Mouse (Mus musculus) bone marrow, adult 2 months (tissue): Measurements from ENCODE around the gene Eif2a. TPM values are rescaled to one million over a fixed set of nuclear protein-coding genes. Genes with fewer than 3 reads are reported as not detected.
"Not testable (repeated sequence)": the region's sequence is repeated elsewhere in the genome, so short reads cannot be mapped to it uniquely, and the experiment has no call there.

Experiments used
- H3K27ac ChIP-seq: fragments of 200-500 bp; 2 replicates; pipeline ENCODE4 v1.5.1; 2012; ENCODE audit warnings: low read depth, mild to moderate bottlenecking, control low read depth, inconsistent platforms, low read length; ENCODE audit not compliant: control insufficient read depth, poor library complexity, insufficient read depth
- H3K4me1 ChIP-seq: fragments of 200-500 bp; 2 replicates; pipeline ENCODE4 v1.6.1; 2011; ENCODE audit warnings: low read length; ENCODE audit not compliant: control insufficient read depth, insufficient read depth
- H3K4me3 ChIP-seq: fragments of 200-500 bp; replicated peaks from 2 replicates; pipeline ENCODE3; 2011; ENCODE audit warnings: mild to moderate bottlenecking, low read depth, low read length, control low read depth; ENCODE audit not compliant: control insufficient read depth
- CTCF ChIP-seq: fragments of 200-500 bp; IDR thresholded peaks from 2 replicates; pipeline ENCODE4 v1.5.1; 2011; ENCODE audit warnings: low read length, control low read depth; ENCODE audit not compliant: control insufficient read depth, insufficient read depth
- POLR2A ChIP-seq: fragments of 200-500 bp; IDR thresholded peaks from 2 replicates; pipeline ENCODE4 v1.6.1; 2011; ENCODE audit warnings: low read depth, mild to moderate bottlenecking, control low read depth, low read length, borderline replicate concordance; ENCODE audit not compliant: control insufficient read depth
- WGBS: fragments of 180-500 bp; shearing (Covaris S2); methylation state at CpG from one replicate; pipeline ENCODE4 v1.1.7; 2018; 5-methylcytosine and 5-hydroxymethylcytosine counted together
- polyA plus RNA-seq: library from polyadenylated mRNA; stranded (reverse); fragments of >200 nt; gene quantifications from 2 replicates; pipeline ENCODE4 v1.2.4, GENCODE M21; 2011; ENCODE audit warnings: low replicate concordance; ENCODE audit not compliant: missing spikeins, insufficient read depth, insufficient read length

Eif2a gene
- polyA plus RNA-seq, 1 experiment: 34.5 TPM

- Histone ChIP-seq H3K4me1 (no peaks in the 10 kb centered on the region), H3K4me3 (peak overlapping the region; percentile 83), H3K27ac (peak overlapping the region; percentile 98)
- under 1% methylated on average over 36 of the region's 36 CpGs for WGBS
- TF ChIP-seq POLR2A (no peak), CTCF (no peak)
Observed at GRCm38 (mm10) chr3:58577067-58577503, 51.5 kb downstream of the Eif2a start.

GRCm38 (mm10) chr3:58577506-58578050 lies 52.0 kb downstream of the Eif2a start:
- 11% methylated on average over 8 of the region's 8 CpGs for WGBS
- TF ChIP-seq CTCF (no peak), POLR2A (no peak)
- H3K4me1 ChIP-seq: no peaks in the 10 kb centered on the region; the same call in 1 of the 2 replicates
- H3K4me3 ChIP-seq: peak overlapping the region; percentile 42
- no peak overlapping the region for H3K27ac ChIP-seq

- no peak overlapping the region for H3K27ac ChIP-seq
- H3K4me1 ChIP-seq: no peaks in the 10 kb centered on the region; the same call in 1 of the 2 replicates
- TF ChIP-seq CTCF (no peak), POLR2A (no peak)
- WGBS: 34% methylated on average over 4 of the region's 4 CpGs
- H3K4me3 ChIP-seq: no peak overlapping the region
Observed at GRCm38 (mm10) chr3:58581530-58581929, 55.9 kb downstream of the Eif2a start.

GRCm38 (mm10) chr3:58582297-58582696 lies 56.7 kb downstream of the Eif2a start:
- no peaks in the 10 kb centered on the region; the same call in 1 of the 2 replicates for H3K4me1 ChIP-seq
- TF ChIP-seq POLR2A (no peak), CTCF (no peak)
- no peak overlapping the region for H3K27ac ChIP-seq
- no peak overlapping the region for H3K4me3 ChIP-seq
- WGBS: 26% methylated on average over 5 of the region's 5 CpGs

GRCm38 (mm10) chr3:58582788-58583426 lies 57.3 kb downstream of the Eif2a start:
- H3K4me1 ChIP-seq: no peaks in the 10 kb centered on the region; the same call in 1 of the 2 replicates
- no peak overlapping the region for H3K27ac ChIP-seq
- WGBS: 58% methylated on average over 5 of the region's 5 CpGs
- no peak overlapping the region for H3K4me3 ChIP-seq
- no peak for TF ChIP-seq POLR2A
- TF ChIP-seq CTCF: no peak

GRCm38 (mm10) chr3:58590544-58590943 lies 64.9 kb downstream of the Eif2a start:
- WGBS: 92% methylated on average over 4 of the region's 4 CpGs
- not testable (repeated sequence) for H3K27ac ChIP-seq, H3K4me3 ChIP-seq, H3K4me1 ChIP-seq

GRCm38 (mm10) chr3:58592666-58593065 lies 67.0 kb downstream of the Eif2a start:
- WGBS: 91% methylated on average over 7 of the region's 7 CpGs
- H3K4me3 ChIP-seq, H3K27ac ChIP-seq, H3K4me1 ChIP-seq: not testable (repeated sequence)

DNA sequence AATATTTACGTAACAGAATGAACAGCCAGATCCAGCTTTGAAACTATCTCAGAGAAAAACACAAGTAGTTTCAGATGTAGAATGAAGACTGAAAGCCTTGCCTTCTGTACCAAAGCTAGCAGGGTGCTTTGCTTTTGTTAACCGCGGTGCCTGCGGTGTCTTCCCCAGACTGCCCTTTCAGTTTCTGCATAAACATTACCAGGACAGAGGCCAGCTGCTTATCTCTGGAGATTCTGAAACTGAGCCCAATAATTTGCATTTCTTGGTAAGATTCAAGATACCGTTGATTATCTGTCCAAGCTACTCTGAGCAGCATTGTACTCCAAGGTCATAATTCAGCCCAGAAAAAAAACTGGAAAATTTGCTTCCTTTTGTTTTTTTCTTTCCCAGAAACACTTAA lies 68.0 kb downstream of the Eif2a start:
- no peak for TF ChIP-seq POLR2A
- no peak for TF ChIP-seq CTCF
- 87% methylated on average over 5 of the region's 5 CpGs for WGBS
- H3K4me1 ChIP-seq: no peaks in the 10 kb centered on the region

More for the DNA sequence above, 68.0 kb downstream of the Eif2a start:
- H3K4me3 ChIP-seq: no peak overlapping the region
- no peak overlapping the region for H3K27ac ChIP-seq

Other genes with a start within 250 kb of the Eif2a start
- gene Tsc22d2, start 111.1 kb upstream of the Eif2a start, polyA plus RNA-seq: 7.6 and 13.3 TPM in 2 replicates
- gene Serp1, start 71 bp downstream of the Eif2a start, polyA plus RNA-seq: 23.7 and 30.7 TPM in 2 replicates
- 26.7 and 31.9 TPM in 2 replicates for gene Selenot, start 50.8 kb downstream of the Eif2a start, polyA plus RNA-seq
- not detected in 2 replicates for gene Erich6, start 111.4 kb downstream of the Eif2a start, polyA plus RNA-seq
- gene Siah2, start 166.6 kb downstream of the Eif2a start, polyA plus RNA-seq: 1.6 and 3.9 TPM in 2 replicates